Mouse (Mus musculus) hindbrain, embryonic 11.5 days (tissue): Measurements from ENCODE around the gene Cacybp. TPM values are rescaled to one million over a fixed set of nuclear protein-coding genes. Genes with fewer than 3 reads are reported as not detected.

Experiments
- ATAC-seq: fragments of 200-750 bp; cut with Nextera tagmentation; 2 replicates; pipeline ENCODE4 v1.8.0; 2017; ENCODE audit warnings: mild to moderate bottlenecking, moderate TSS enrichment, moderate library complexity; ENCODE audit not compliant: low FRiP score
- DNase-seq: peaks from one replicate; pipeline ENCODE4 v3.0.0-alpha.2; 2015; ENCODE audit warnings: low spot score
- H3K27ac ChIP-seq: fragments of 300-500 bp; sonication (generic); 2 replicates; pipeline ENCODE4 v1.5.1; 2014; ENCODE audit warnings: mild to moderate bottlenecking, low read depth, low read length
- H3K27me3 ChIP-seq: fragments of 300-500 bp; sonication (generic); 2 replicates; pipeline ENCODE4 v1.6.1; 2014; ENCODE audit warnings: mild to moderate bottlenecking, low read length, moderate library complexity, mixed read lengths; ENCODE audit not compliant: control insufficient read depth, insufficient read depth
- H3K36me3 ChIP-seq: fragments of 300-500 bp; sonication (generic); 2 replicates; pipeline ENCODE4 v1.6.1; 2014; ENCODE audit warnings: mild to moderate bottlenecking, low read length, moderate library complexity, mixed read lengths; ENCODE audit not compliant: control insufficient read depth, insufficient read depth
- H3K4me1 ChIP-seq: fragments of 300-500 bp; sonication (generic); replicated peaks from 2 replicates; pipeline ENCODE4 v1.6.1; 2014; ENCODE audit warnings: low read length, mixed read lengths; ENCODE audit not compliant: control insufficient read depth, insufficient read depth
- H3K4me2 ChIP-seq: fragments of 300-500 bp; sonication (generic); replicated peaks from 2 replicates; pipeline ENCODE4 v1.6.1; 2014; ENCODE audit warnings: mild to moderate bottlenecking, low read depth, low read length
- H3K4me3 ChIP-seq: fragments of 300-500 bp; sonication (generic); 2 replicates; pipeline ENCODE4 v1.5.1; 2014; ENCODE audit warnings: low read depth, low read length
- H3K9ac ChIP-seq: fragments of 300-500 bp; sonication (generic); 2 replicates; pipeline ENCODE4 v1.6.1; 2014; ENCODE audit warnings: low read depth, low read length
- H3K9me3 ChIP-seq: fragments of 300-500 bp; sonication (generic); 2 replicates; pipeline ENCODE4 v1.6.1; 2016; ENCODE audit warnings: low read length; ENCODE audit not compliant: control insufficient read depth
- WGBS: fragments of 180-500 bp; shearing (Covaris S2); extraction: QIAGEN DNeasy Blood & Tissue Kit; methylation state at CpG from one replicate; pipeline ENCODE4 v1.1.7; 2014; 5-methylcytosine and 5-hydroxymethylcytosine counted together
- polyA plus RNA-seq: library from polyadenylated mRNA; unstranded; fragments of >200 nt; fragmentation: Nextera tagmentation; extraction: Ambion mirVana; gene quantifications from 2 replicates; pipeline ENCODE4 v1.2.1, GENCODE M21; 2014

Cacybp gene
- polyA plus RNA-seq, 1 experiment from 2014 or later = 299 TPM

GRCm38 (mm10) chr1:160158190-160158589 lies 54.5 kb downstream of the Cacybp start:
- 96% methylated on average over 2 of the region's 2 CpGs for WGBS
- H3K4me1 ChIP-seq = no peaks in the 10 kb centered on the region
- no peak overlapping the region for H3K27ac ChIP-seq
- no peaks in the 10 kb centered on the region for H3K36me3 ChIP-seq
- no peak overlapping the region for H3K4me3 ChIP-seq
- DNase-seq = no peak
- H3K4me2 ChIP-seq = no peak overlapping the region
- no peaks in the 10 kb centered on the region for H3K27me3 ChIP-seq
- no peak for ATAC-seq
- no peak overlapping the region for H3K9ac ChIP-seq
- H3K9me3 ChIP-seq = no peaks in the 10 kb centered on the region

- Histone ChIP-seq H3K4me3 (no peak within 1 kb of the TSS), H3K4me2 (no peak within 1 kb of the TSS), H3K4me1 (no peaks in the 10 kb centered on the region), H3K27me3 (no peaks in the 10 kb centered on the region), H3K36me3 (no peaks in the 10 kb centered on the region), H3K9ac (no peak within 1 kb of the TSS), H3K9me3 (no peaks in the 10 kb centered on the region), H3K27ac (no peak within 1 kb of the TSS)
- 84% methylated on average over 8 of the region's 8 CpGs for WGBS
- no peak for ATAC-seq
- DNase-seq = no peak
Measured at GRCm38 (mm10) chr1:160153480-160153879, 59.2 kb downstream of the Cacybp start, which contains the start of gene Tnn. Tnn (minus strand) TSS chr1:160153580.

Other genes with a start within 250 kb of the Cacybp start
- gene 4930523C07Rik, start 168.5 kb downstream of the Cacybp start, polyA plus RNA-seq = 1.7 and 2.5 TPM in 2 replicates
- gene Tnn, start 59.3 kb downstream of the Cacybp start, polyA plus RNA-seq = 0.03 TPM in 1 of 2 replicates, not detected in the other
- 221 and 233 TPM in 2 replicates for gene Mrps14, start 17.7 kb downstream of the Cacybp start, polyA plus RNA-seq